Mouse (Mus musculus) ES-Bruce4 (cell line): Measurements from ENCODE around the gene Inpp5a.

ENCODE experiments used
- CTCF ChIP-seq: IDR thresholded peaks from one replicate; pipeline ENCODE4 v1.8.1; 2011; ENCODE audit warnings: low read depth, low read length
- POLR2A ChIP-seq: IDR thresholded peaks from one replicate; pipeline ENCODE4 v1.8.1; 2011; ENCODE audit warnings: low read length; ENCODE audit not compliant: insufficient read depth

GRCm38 (mm10) chr7:139451711-139452110 is 62.8 kb downstream of the Inpp5a start:
- TF ChIP-seq POLR2A (no peak), CTCF (no peak)
